Mouse (Mus musculus) forebrain, embryonic 13.5 days (tissue): ENCODE measurements around the gene Kcne2. TPM values are rescaled to one million over a fixed set of nuclear protein-coding genes. Genes with fewer than 3 reads are reported as not detected.

Experiments used
- ATAC-seq: fragments of 200-750 bp; cut with Nextera tagmentation; 2 replicates; pipeline ENCODE4 v1.8.0; 2017
- H3K27ac ChIP-seq: fragments of 300-500 bp; sonication (generic); 2 replicates; pipeline ENCODE4 v1.5.1; 2015; ENCODE audit warnings: inconsistent platforms, mild to moderate bottlenecking, moderate library complexity
- H3K27me3 ChIP-seq: fragments of 300-500 bp; sonication (generic); 2 replicates; pipeline ENCODE4 v1.6.1; 2015; ENCODE audit warnings: mild to moderate bottlenecking, inconsistent platforms
- H3K36me3 ChIP-seq: fragments of 300-500 bp; sonication (generic); 2 replicates; pipeline ENCODE4 v1.6.1; 2015; ENCODE audit warnings: mild to moderate bottlenecking, inconsistent platforms; ENCODE audit not compliant: poor library complexity, severe bottlenecking
- H3K4me1 ChIP-seq: fragments of 300-500 bp; sonication (generic); 2 replicates; pipeline ENCODE4 v1.6.1; 2015; ENCODE audit warnings: inconsistent platforms
- H3K4me2 ChIP-seq: fragments of 300-500 bp; sonication (generic); 2 replicates; pipeline ENCODE4 v1.6.1; 2015; ENCODE audit warnings: inconsistent platforms, mild to moderate bottlenecking, moderate library complexity
- H3K4me3 ChIP-seq: fragments of 300-500 bp; sonication (generic); 2 replicates; pipeline ENCODE4 v1.5.1; 2015; ENCODE audit warnings: mild to moderate bottlenecking, inconsistent platforms
- H3K9ac ChIP-seq: fragments of 300-500 bp; sonication (generic); 2 replicates; pipeline ENCODE4 v1.6.1; 2015; ENCODE audit warnings: mild to moderate bottlenecking, inconsistent platforms
- H3K9me3 ChIP-seq: fragments of 300-500 bp; sonication (generic); replicated peaks from 2 replicates; pipeline ENCODE4 v1.6.1; 2016; ENCODE audit warnings: inconsistent platforms
- WGBS: fragments of 180-500 bp; shearing (Covaris S2); methylation state at CpG from one replicate; pipeline ENCODE4 v1.1.7; 2015; 5-methylcytosine and 5-hydroxymethylcytosine counted together
- polyA plus RNA-seq: library from polyadenylated mRNA; unstranded; fragments of >200 nt; fragmentation: Nextera tagmentation; extraction: Ambion mirVana; gene quantifications from 2 replicates; pipeline ENCODE4 v1.2.1, GENCODE M21; 2015

The Kcne2 gene
- polyA plus RNA-seq, result 9.7 and 16.4 TPM in 2 replicates

DNA sequence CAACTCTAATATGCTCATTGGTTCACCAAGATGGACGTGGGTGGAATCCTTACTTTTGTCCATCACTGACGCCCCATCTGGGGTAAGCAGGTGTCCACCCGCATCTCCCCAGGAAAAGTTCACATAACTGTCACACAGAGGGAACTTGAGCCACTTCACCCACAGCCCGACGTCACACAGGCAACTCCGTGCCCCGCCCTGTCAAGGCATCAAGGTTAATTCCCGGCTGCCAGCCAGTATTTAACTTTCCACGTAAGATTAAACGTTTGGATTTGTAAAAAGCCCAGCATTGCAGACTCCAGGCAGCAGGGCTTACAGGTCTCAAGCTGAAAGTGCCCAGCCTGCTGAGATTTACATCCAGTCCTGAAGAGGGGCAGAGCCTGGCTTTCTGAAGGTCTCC, at the start of gene Kcne2:
Kcne2 (plus strand) TSS at position 289 of the 400 bp plus-strand sequence.
- ATAC-seq, result no peak

GRCm38 (mm10) chr16:92245909-92246308, 46.3 kb upstream of the Kcne2 start:
- Histone ChIP-seq H3K27me3 (no peaks in the 10 kb centered on the region), H3K36me3 (no peaks in the 10 kb centered on the region), H3K27ac (no peak overlapping the region), H3K4me3 (no peak overlapping the region), H3K4me1 (no peaks in the 10 kb centered on the region), H3K9ac (no peak overlapping the region), H3K4me2 (no peak overlapping the region), H3K9me3 (no peaks in the 10 kb centered on the region)
- WGBS, result 40% methylated on average over 2 of the region's 2 CpGs
- ATAC-seq, result no peak

More for the DNA sequence above, at the start of gene Kcne2:
- no peaks in the 10 kb centered on the region for H3K9me3 ChIP-seq
- no peak within 1 kb of the TSS for H3K4me3 ChIP-seq
- H3K4me2 ChIP-seq, result no peak within 1 kb of the TSS
- H3K9ac ChIP-seq, result no peak within 1 kb of the TSS
- 75% methylated on average over 10 of the region's 10 CpGs for WGBS
- H3K36me3 ChIP-seq, result no peaks in the 10 kb centered on the region
- H3K4me1 ChIP-seq, result no peaks in the 10 kb centered on the region; the same call in 1 of the 2 replicates
- H3K27ac ChIP-seq, result no peak within 1 kb of the TSS
- peaks cover 7% of the 10 kb centered on the region; the same call in 1 of the 2 replicates for H3K27me3 ChIP-seq

DNA sequence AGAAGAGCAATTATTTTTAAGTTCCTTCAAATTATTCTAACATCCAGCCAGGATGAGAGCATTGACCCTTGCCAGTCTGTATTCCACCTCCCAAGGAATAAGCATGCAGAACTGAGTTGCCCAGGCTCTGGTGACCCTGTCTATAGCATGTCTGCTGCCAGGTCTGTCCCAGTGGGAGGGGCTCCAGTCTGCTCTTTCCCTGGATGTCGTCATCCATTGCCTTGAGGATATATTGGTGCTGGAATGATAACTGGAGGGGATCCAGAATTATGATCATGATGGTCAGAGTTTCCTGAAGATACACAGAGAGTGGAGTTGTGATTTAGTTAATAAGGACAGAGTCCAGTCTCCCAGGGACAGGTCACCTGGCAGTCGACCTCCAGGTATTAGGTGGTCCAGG, 45.2 kb upstream of the Kcne2 start:
- Histone ChIP-seq H3K27ac (no peak overlapping the region), H3K9me3 (no peaks in the 10 kb centered on the region), H3K36me3 (no peaks in the 10 kb centered on the region), H3K27me3 (no peaks in the 10 kb centered on the region), H3K9ac (no peak overlapping the region), H3K4me1 (no peaks in the 10 kb centered on the region), H3K4me3 (no peak overlapping the region), H3K4me2 (no peak overlapping the region)
- no peak for ATAC-seq
- WGBS, result 52% methylated on average over 2 of the region's 2 CpGs

DNA sequence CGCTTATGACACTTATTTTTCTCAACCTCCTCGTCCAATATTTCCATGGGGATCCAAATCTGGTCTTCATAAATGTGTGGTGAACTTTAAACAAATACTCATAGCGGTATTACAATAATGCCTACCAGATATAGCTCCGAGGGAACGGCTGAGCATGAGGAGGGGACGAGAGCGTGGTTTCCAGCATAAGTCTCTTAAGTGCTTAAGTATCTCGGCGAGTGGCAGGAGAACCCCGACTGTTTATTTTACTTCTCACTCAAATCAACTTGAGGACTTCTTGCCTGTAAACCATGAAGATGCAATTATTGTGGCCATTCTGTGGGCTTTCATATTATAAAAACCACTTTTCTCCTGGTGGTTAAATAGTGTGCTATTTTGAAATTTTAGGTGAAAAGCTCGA, 44.5 kb upstream of the Kcne2 start:
- Histone ChIP-seq H3K27ac (no peak overlapping the region), H3K4me3 (no peak overlapping the region), H3K27me3 (no peaks in the 10 kb centered on the region), H3K4me2 (no peak overlapping the region), H3K4me1 (no peaks in the 10 kb centered on the region), H3K9me3 (no peaks in the 10 kb centered on the region), H3K36me3 (no peaks in the 10 kb centered on the region), H3K9ac (no peak overlapping the region)
- WGBS, result 86% methylated on average over 11 of the region's 11 CpGs
- ATAC-seq, result no peak

DNA sequence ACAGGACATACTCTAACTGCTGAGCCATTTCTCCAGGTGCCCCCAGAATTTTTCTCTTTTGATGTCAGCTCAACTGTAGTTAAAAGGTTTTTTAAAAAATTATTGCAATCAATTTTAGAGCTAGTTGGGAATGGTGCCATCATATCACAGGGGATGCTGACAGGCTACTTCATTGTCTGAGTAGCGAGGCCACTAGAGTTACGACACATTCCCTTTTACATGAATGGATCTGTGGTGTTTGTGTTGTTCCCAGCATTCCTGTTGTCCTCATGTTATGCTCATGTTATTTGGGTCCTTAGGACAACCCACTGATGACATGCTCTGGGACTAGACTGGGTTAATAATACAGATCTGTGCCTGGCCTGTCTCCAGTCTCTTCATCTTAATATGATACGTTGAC, 42.5 kb upstream of the Kcne2 start:
- no peak overlapping the region for H3K4me2 ChIP-seq
- no peak overlapping the region for H3K27ac ChIP-seq
- H3K4me3 ChIP-seq, result no peak overlapping the region
- H3K9me3 ChIP-seq, result no peaks in the 10 kb centered on the region
- H3K27me3 ChIP-seq, result no peaks in the 10 kb centered on the region
- 77% methylated on average over 3 of the region's 3 CpGs for WGBS
- ATAC-seq, result no peak
- no peaks in the 10 kb centered on the region for H3K4me1 ChIP-seq
- no peak overlapping the region for H3K9ac ChIP-seq
- no peaks in the 10 kb centered on the region for H3K36me3 ChIP-seq

- Histone ChIP-seq H3K27me3 (no peaks in the 10 kb centered on the region), H3K4me1 (no peaks in the 10 kb centered on the region), H3K9ac (no peak overlapping the region), H3K4me3 (no peak overlapping the region), H3K27ac (no peak overlapping the region), H3K9me3 (no peaks in the 10 kb centered on the region), H3K36me3 (no peaks in the 10 kb centered on the region), H3K4me2 (no peak overlapping the region)
- 92% methylated on average over 5 of the region's 5 CpGs for WGBS
- no peak for ATAC-seq
Observed at GRCm38 (mm10) chr16:92250452-92250851, 41.7 kb upstream of the Kcne2 start.

DNA sequence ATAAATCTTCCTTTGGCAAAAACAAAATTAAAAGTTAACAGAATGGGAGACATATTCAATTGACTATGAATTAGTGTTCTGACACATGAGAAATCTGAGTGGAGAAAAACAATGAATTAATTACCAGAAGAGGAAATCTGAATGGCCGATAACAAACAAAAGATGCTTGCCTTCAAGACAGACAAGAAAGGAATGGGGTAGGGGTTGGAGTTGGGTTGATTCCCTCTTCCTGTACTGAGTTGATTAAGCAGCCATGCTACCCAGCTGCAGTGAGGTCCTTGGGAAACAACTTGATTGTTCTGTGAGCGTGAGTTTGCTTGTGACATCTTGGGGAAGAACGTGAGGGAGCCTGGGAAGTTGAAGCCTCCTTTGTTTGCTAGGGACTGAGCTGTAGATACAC, 37.9 kb upstream of the Kcne2 start:
- Histone ChIP-seq H3K4me1 (no peaks in the 10 kb centered on the region), H3K4me2 (no peak overlapping the region), H3K36me3 (no peaks in the 10 kb centered on the region), H3K27ac (no peak overlapping the region), H3K9ac (no peak overlapping the region), H3K9me3 (no peaks in the 10 kb centered on the region), H3K27me3 (no peaks in the 10 kb centered on the region), H3K4me3 (no peak overlapping the region)
- no peak for ATAC-seq
- 59% methylated on average over 3 of the region's 3 CpGs for WGBS

- Histone ChIP-seq H3K27me3 (no peaks in the 10 kb centered on the region), H3K27ac (no peak overlapping the region), H3K9me3 (no peaks in the 10 kb centered on the region), H3K9ac (no peak overlapping the region), H3K36me3 (no peaks in the 10 kb centered on the region), H3K4me2 (no peak overlapping the region), H3K4me3 (no peak overlapping the region), H3K4me1 (no peaks in the 10 kb centered on the region)
- WGBS, result 86% methylated on average over 12 of the region's 12 CpGs
- no peak for ATAC-seq
Observed at GRCm38 (mm10) chr16:92267861-92268260, 24.3 kb upstream of the Kcne2 start.

DNA sequence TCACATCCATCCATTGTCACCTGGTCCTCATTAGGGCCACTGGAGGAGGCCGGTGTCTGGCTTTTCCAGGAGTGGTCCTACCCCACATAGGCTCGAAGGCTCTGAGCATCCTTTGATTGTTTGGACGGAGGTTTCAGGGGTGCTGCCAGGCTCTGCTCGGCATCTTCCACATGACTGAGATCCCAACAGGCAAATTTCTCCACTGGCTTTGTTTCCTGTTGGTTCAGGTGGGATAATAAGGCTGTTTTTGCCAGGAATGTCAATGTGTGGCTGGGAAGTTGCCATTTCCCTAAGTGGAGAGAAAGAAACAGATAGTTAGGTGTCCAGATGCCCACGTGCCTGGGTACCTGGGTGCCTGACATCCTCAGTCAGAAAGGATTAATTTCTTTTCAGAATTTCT, 17.7 kb upstream of the Kcne2 start:
- no peak overlapping the region for H3K9ac ChIP-seq
- H3K9me3 ChIP-seq, result no peaks in the 10 kb centered on the region
- H3K4me2 ChIP-seq, result no peak overlapping the region
- ATAC-seq, result no peak
- no peak overlapping the region for H3K4me3 ChIP-seq
- no peaks in the 10 kb centered on the region for H3K27me3 ChIP-seq
- 83% methylated on average over 5 of the region's 5 CpGs for WGBS
- H3K27ac ChIP-seq, result no peak overlapping the region
- no peaks in the 10 kb centered on the region for H3K4me1 ChIP-seq
- H3K36me3 ChIP-seq, result no peaks in the 10 kb centered on the region

- Histone ChIP-seq H3K9ac (no peak overlapping the region), H3K27ac (no peak overlapping the region), H3K4me2 (no peak overlapping the region), H3K36me3 (no peaks in the 10 kb centered on the region), H3K4me3 (no peak overlapping the region), H3K27me3 (no peaks in the 10 kb centered on the region), H3K9me3 (no peaks in the 10 kb centered on the region), H3K4me1 (no peaks in the 10 kb centered on the region)
- ATAC-seq, result no peak
- WGBS, result 84% methylated on average over 4 of the region's 4 CpGs
Observed at GRCm38 (mm10) chr16:92275526-92275925, 16.7 kb upstream of the Kcne2 start.

DNA sequence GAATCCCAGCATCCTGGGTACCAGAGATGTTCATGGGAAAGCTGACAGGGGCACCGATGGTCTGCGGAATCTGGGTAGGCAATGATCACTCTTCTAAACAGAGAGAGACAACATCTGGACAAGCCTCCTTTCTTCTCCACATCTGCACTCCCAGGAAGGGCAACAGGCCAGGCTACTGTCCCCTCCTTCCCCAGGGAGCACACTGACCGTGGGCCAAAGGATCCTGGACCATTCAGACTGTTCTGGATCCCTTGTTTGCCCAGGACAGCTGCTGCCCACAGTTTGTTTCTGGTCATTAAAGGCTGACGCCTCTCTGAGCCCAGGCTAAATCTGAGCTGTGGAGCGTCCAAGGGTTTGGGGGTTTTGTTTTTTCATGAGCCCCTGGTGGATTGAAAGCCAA, 9.5 kb upstream of the Kcne2 start:
- no peaks in the 10 kb centered on the region for H3K36me3 ChIP-seq
- H3K27me3 ChIP-seq, result no peaks in the 10 kb centered on the region
- no peak overlapping the region for H3K27ac ChIP-seq
- H3K4me2 ChIP-seq, result no peak overlapping the region
- no peak overlapping the region for H3K4me3 ChIP-seq
- 71% methylated on average over 5 of the region's 5 CpGs for WGBS
- ATAC-seq, result no peak
- no peaks in the 10 kb centered on the region for H3K9me3 ChIP-seq
- H3K9ac ChIP-seq, result no peak overlapping the region
- H3K4me1 ChIP-seq, result no peaks in the 10 kb centered on the region

GRCm38 (mm10) chr16:92285068-92285467, 7.1 kb upstream of the Kcne2 start:
- Histone ChIP-seq H3K9me3 (no peaks in the 10 kb centered on the region), H3K4me3 (no peak overlapping the region), H3K4me2 (no peak overlapping the region), H3K4me1 (no peaks in the 10 kb centered on the region), H3K27me3 (no peaks in the 10 kb centered on the region), H3K27ac (no peak overlapping the region), H3K9ac (no peak overlapping the region), H3K36me3 (no peaks in the 10 kb centered on the region)
- no peak for ATAC-seq
- WGBS, result 69% methylated on average over 10 of the region's 10 CpGs

- no peak overlapping the region for H3K27ac ChIP-seq
- no peaks in the 10 kb centered on the region for H3K9me3 ChIP-seq
- H3K9ac ChIP-seq, result no peak overlapping the region
- 9% methylated on average over 7 of the region's 7 CpGs for WGBS
- no peak overlapping the region for H3K4me2 ChIP-seq
- H3K4me1 ChIP-seq, result no peaks in the 10 kb centered on the region
- H3K36me3 ChIP-seq, result no peaks in the 10 kb centered on the region
- no peaks in the 10 kb centered on the region; the same call in 1 of the 2 replicates for H3K27me3 ChIP-seq
- ATAC-seq, result no peak
- H3K4me3 ChIP-seq, result no peak overlapping the region
Observed at GRCm38 (mm10) chr16:92286609-92287008, 5.6 kb upstream of the Kcne2 start.
